Mouse (Mus musculus): ENCODE data around the gene Gins2. TPM values are rescaled to one million over a fixed set of nuclear protein-coding genes. Genes with fewer than 3 reads are reported as not detected.

Gene Gins2
- total RNA-seq, 1 experiment from 2014 or later, result 46.7 TPM

Other genes starting within 250 kb of the Gins2 start
- gene 1190005I06Rik, start 58.3 kb upstream of the Gins2 start, total RNA-seq (2017), result 1.6 TPM in 1 of 2 replicates, not detected in the other
- gene Gm27021, start 78.8 kb upstream of the Gins2 start, total RNA-seq (2017), result not detected in 2 replicates
- gene Cox4i1, start 78.9 kb upstream of the Gins2 start, total RNA-seq (2017), result 291 and 395 TPM in 2 replicates
- gene Emc8, start 79.3 kb upstream of the Gins2 start, total RNA-seq (2017), result 34.8 and 40.2 TPM in 2 replicates
- gene Irf8, start 147.1 kb upstream of the Gins2 start, total RNA-seq (2017), result 18.7 and 31.0 TPM in 2 replicates